Mouse (Mus musculus): ENCODE measurements around the gene Zbtb2. TPM values are rescaled to one million over a fixed set of nuclear protein-coding genes. Genes with fewer than 3 reads are reported as not detected.

Gene Zbtb2
- polyA plus RNA-seq, 1 experiment: 5.1 TPM

- no peak overlapping the region for H3K4me3 ChIP-seq (replicated peaks)
- peaks cover 8% of the 10 kb centered on the region for H3K4me1 ChIP-seq
- no peaks in the 10 kb centered on the region for H3K9me3 ChIP-seq
- H3K27me3 ChIP-seq (replicated peaks): no peaks in the 10 kb centered on the region
- peaks cover 90% of the 10 kb centered on the region for H3K36me3 ChIP-seq (replicated peaks; ENCODE audit: low read length)
- TF ChIP-seq FLI1 (IDR thresholded peaks at IDR 0.05; ENCODE audit: low read length) (no peak), GATA1 (IDR thresholded peaks at IDR 0.05; ENCODE audit: borderline replicate concordance, low read length) (no peak)
Measured at GRCm38 (mm10) chr10:4407191-4407590, 19.3 kb upstream of the Zbtb2 start.

GRCm38 (mm10) chr10:4405511-4405910 lies 17.6 kb upstream of the Zbtb2 start:
- H3K4me1 ChIP-seq: peaks cover 8% of the 10 kb centered on the region
- no peaks in the 10 kb centered on the region for H3K9me3 ChIP-seq
- H3K27me3 ChIP-seq (replicated peaks): no peaks in the 10 kb centered on the region
- H3K4me3 ChIP-seq (replicated peaks): no peak overlapping the region
- peaks cover 89% of the 10 kb centered on the region for H3K36me3 ChIP-seq (replicated peaks; ENCODE audit: low read length)
- no peak for TF ChIP-seq FLI1 (IDR thresholded peaks at IDR 0.05; ENCODE audit: low read length)

GRCm38 (mm10) chr10:4404895-4405491 lies 17.1 kb upstream of the Zbtb2 start:
- TF ChIP-seq FLI1 (IDR thresholded peaks at IDR 0.05; ENCODE audit: low read length) (no peak), GATA1 (IDR thresholded peaks at IDR 0.05; ENCODE audit: borderline replicate concordance, low read length) (no peak)
- H3K27me3 ChIP-seq (replicated peaks): no peaks in the 10 kb centered on the region
- no peak overlapping the region for H3K4me3 ChIP-seq (replicated peaks)
- peaks cover 89% of the 10 kb centered on the region for H3K36me3 ChIP-seq (replicated peaks; ENCODE audit: low read length)
- no peaks in the 10 kb centered on the region for H3K9me3 ChIP-seq
- peaks cover 8% of the 10 kb centered on the region for H3K4me1 ChIP-seq

GRCm38 (mm10) chr10:4398058-4398457 lies 10.2 kb upstream of the Zbtb2 start:
- TF ChIP-seq FLI1 (IDR thresholded peaks at IDR 0.05; ENCODE audit: low read length) (no peak), GATA1 (IDR thresholded peaks at IDR 0.05; ENCODE audit: borderline replicate concordance, low read length) (no peak)
- H3K4me1 ChIP-seq: peaks cover 42% of the 10 kb centered on the region
- H3K9me3 ChIP-seq: no peaks in the 10 kb centered on the region
- H3K27me3 ChIP-seq (replicated peaks): no peaks in the 10 kb centered on the region
- peaks cover 82% of the 10 kb centered on the region for H3K36me3 ChIP-seq (replicated peaks; ENCODE audit: low read length)
- no peak overlapping the region for H3K4me3 ChIP-seq (replicated peaks)

- Histone ChIP-seq H3K4me1 (peaks cover 66% of the 10 kb centered on the region), H3K9me3 (no peaks in the 10 kb centered on the region), H3K36me3 (replicated peaks; ENCODE audit: low read length) (peaks cover 82% of the 10 kb centered on the region), H3K27me3 (replicated peaks) (no peaks in the 10 kb centered on the region), H3K4me3 (replicated peaks) (no peak overlapping the region)
- TF ChIP-seq GATA1 (IDR thresholded peaks at IDR 0.05; ENCODE audit: borderline replicate concordance, low read length) (no peak), FLI1 (IDR thresholded peaks at IDR 0.05; ENCODE audit: low read length) (no peak)
Measured at GRCm38 (mm10) chr10:4395321-4395720, 7.4 kb upstream of the Zbtb2 start.

GRCm38 (mm10) chr10:4391851-4392250 lies 3.9 kb upstream of the Zbtb2 start:
- Histone ChIP-seq H3K9me3 (no peaks in the 10 kb centered on the region), H3K36me3 (replicated peaks; ENCODE audit: low read length) (peaks cover 61% of the 10 kb centered on the region), H3K4me1 (peaks cover 70% of the 10 kb centered on the region), H3K27me3 (replicated peaks) (no peaks in the 10 kb centered on the region), H3K4me3 (replicated peaks) (peak overlapping the region; percentile 2)
- no peak for TF ChIP-seq FLI1 (IDR thresholded peaks at IDR 0.05; ENCODE audit: low read length)
- no peak for TF ChIP-seq GATA1 (IDR thresholded peaks at IDR 0.05; ENCODE audit: borderline replicate concordance, low read length)

- TF ChIP-seq GATA1 (IDR thresholded peaks at IDR 0.05; ENCODE audit: borderline replicate concordance, low read length) (no peak), FLI1 (IDR thresholded peaks at IDR 0.05; ENCODE audit: low read length) (no peak)
- Histone ChIP-seq H3K36me3 (replicated peaks; ENCODE audit: low read length) (peaks cover 58% of the 10 kb centered on the region), H3K27me3 (replicated peaks) (no peaks in the 10 kb centered on the region), H3K9me3 (no peaks in the 10 kb centered on the region), H3K4me3 (replicated peaks) (no peak overlapping the region), H3K4me1 (peaks cover 69% of the 10 kb centered on the region)
Measured at GRCm38 (mm10) chr10:4391076-4391475, 3.2 kb upstream of the Zbtb2 start.

GRCm38 (mm10) chr10:4390550-4390949 lies 2.6 kb upstream of the Zbtb2 start:
- no peak for TF ChIP-seq FLI1 (IDR thresholded peaks at IDR 0.05; ENCODE audit: low read length)
- no peak for TF ChIP-seq GATA1 (IDR thresholded peaks at IDR 0.05; ENCODE audit: borderline replicate concordance, low read length)
- Histone ChIP-seq H3K36me3 (replicated peaks; ENCODE audit: low read length) (peaks cover 53% of the 10 kb centered on the region), H3K9me3 (no peaks in the 10 kb centered on the region), H3K27me3 (replicated peaks) (no peaks in the 10 kb centered on the region), H3K4me1 (peaks cover 69% of the 10 kb centered on the region), H3K4me3 (replicated peaks) (peak overlapping the region; percentile 48)

GRCm38 (mm10) chr10:4389461-4390112 lies 1.7 kb upstream of the Zbtb2 start:
- TF ChIP-seq FLI1 (IDR thresholded peaks at IDR 0.05; ENCODE audit: low read length) (no peak), GATA1 (IDR thresholded peaks at IDR 0.05; ENCODE audit: borderline replicate concordance, low read length) (no peak)
- Histone ChIP-seq H3K9me3 (no peaks in the 10 kb centered on the region), H3K36me3 (replicated peaks; ENCODE audit: low read length) (peaks cover 44% of the 10 kb centered on the region), H3K4me3 (replicated peaks) (peak overlapping the region; percentile 99), H3K27me3 (replicated peaks) (no peaks in the 10 kb centered on the region), H3K4me1 (peaks cover 68% of the 10 kb centered on the region)

- H3K4me1 ChIP-seq: peaks cover 69% of the 10 kb centered on the region
- no peaks in the 10 kb centered on the region for H3K27me3 ChIP-seq (replicated peaks)
- no peaks in the 10 kb centered on the region for H3K9me3 ChIP-seq
- peak overlapping the region; percentile 99 for H3K4me3 ChIP-seq (replicated peaks)
- TF ChIP-seq GATA1 (IDR thresholded peaks at IDR 0.05; ENCODE audit: borderline replicate concordance, low read length): no peak
- TF ChIP-seq FLI1 (IDR thresholded peaks at IDR 0.05; ENCODE audit: low read length): no peak
- H3K36me3 ChIP-seq (replicated peaks; ENCODE audit: low read length): peaks cover 38% of the 10 kb centered on the region
Measured at GRCm38 (mm10) chr10:4389036-4389435, 1.1 kb upstream of the Zbtb2 start.
